Mouse (Mus musculus) kidney, postnatal 36 days (tissue): ENCODE results near the gene Unc13c.

Experiments
- DNase-seq, 2 experiments: peaks; one replicate each; pipeline ENCODE4 v3.0.0; 2021 to 2022; ENCODE audit warnings: mixed read lengths in 2 of 2

Gene Unc13c

GRCm38 (mm10) chr9:73968641-73969121 lies at the start of gene Unc13c:
Unc13c (minus strand) TSS chr9:73968966.
- DNase-seq = peak in 1 of 2 experiments; percentile 43

- peak; percentile 21 to 52 for DNase-seq
These were observed 39.4 kb upstream of the Unc13c start for GRCm38 (mm10) chr9:74007976-74008686.

- DNase-seq = no peak
These were observed 33.7 kb upstream of the Unc13c start for GRCm38 (mm10) chr9:74002388-74002990.

GRCm38 (mm10) chr9:73988096-73988495 lies 19.3 kb upstream of the Unc13c start:
- peak in 1 of 2 experiments; percentile 12 for DNase-seq

- peak in 1 of 2 experiments; percentile 58 for DNase-seq
These were observed 18.5 kb upstream of the Unc13c start for GRCm38 (mm10) chr9:73987236-73987635.

- peak; percentile 63 to 87 for DNase-seq
These were observed 14.0 kb upstream of the Unc13c start for GRCm38 (mm10) chr9:73982597-73983344.

GRCm38 (mm10) chr9:73972327-73972988 lies 3.7 kb upstream of the Unc13c start:
- DNase-seq = no peak

GRCm38 (mm10) chr9:73970717-73971116 lies 2.0 kb upstream of the Unc13c start:
- DNase-seq = peak; percentile 10 to 22

- DNase-seq = peak; percentile 48 to 52
These were observed 3.3 kb downstream of the Unc13c start for GRCm38 (mm10) chr9:73965322-73965915.

GRCm38 (mm10) chr9:73962471-73962870 lies 6.3 kb downstream of the Unc13c start:
- no peak for DNase-seq

GRCm38 (mm10) chr9:73952331-73952730 lies 16.4 kb downstream of the Unc13c start:
- DNase-seq = no peak

GRCm38 (mm10) chr9:73951586-73951985 lies 17.2 kb downstream of the Unc13c start:
- DNase-seq = no peak

- DNase-seq = peak in 1 of 2 experiments; percentile 2
These were observed 33.9 kb downstream of the Unc13c start for GRCm38 (mm10) chr9:73934844-73935243.

GRCm38 (mm10) chr9:73931988-73932387 lies 36.8 kb downstream of the Unc13c start:
- DNase-seq = no peak

- no peak for DNase-seq
These were observed 41.5 kb downstream of the Unc13c start for GRCm38 (mm10) chr9:73927276-73927675.

- peak; percentile 2 to 9 for DNase-seq
These were observed 46.2 kb downstream of the Unc13c start for GRCm38 (mm10) chr9:73922449-73923115.

- DNase-seq = no peak
These were observed 62.8 kb downstream of the Unc13c start for GRCm38 (mm10) chr9:73905959-73906358.

GRCm38 (mm10) chr9:73898516-73898915 lies 70.2 kb downstream of the Unc13c start:
- no peak for DNase-seq

GRCm38 (mm10) chr9:73896210-73896609 lies 72.6 kb downstream of the Unc13c start:
- no peak for DNase-seq

GRCm38 (mm10) chr9:73883587-73883986 lies 85.2 kb downstream of the Unc13c start:
- DNase-seq = no peak

GRCm38 (mm10) chr9:73883143-73883542 lies 85.6 kb downstream of the Unc13c start:
- DNase-seq = no peak

GRCm38 (mm10) chr9:73882393-73882919 lies 86.3 kb downstream of the Unc13c start:
- no peak for DNase-seq
